Mouse (Mus musculus) CD4-positive, CD25-positive, alpha-beta regulatory T cell, adult 2 months (primary cell): ENCODE results near the gene Prom2.

ENCODE experiments used
- DNase-seq: peaks from one replicate; pipeline ENCODE4 v3.0.0-alpha.2; 2012; ENCODE audit warnings: low read depth, low spot score

The Prom2 gene

GRCm38 (mm10) chr2:127541185-127541584 is at the start of gene Prom2:
Gene Prom2, minus strand, starts transcription at chr2:127541467.
- no peak for DNase-seq

- DNase-seq, result peak; percentile 34
Observed at GRCm38 (mm10) chr2:127590840-127591239, 49.6 kb upstream of the Prom2 start.

GRCm38 (mm10) chr2:127590204-127590603 is 48.9 kb upstream of the Prom2 start:
- DNase-seq, result peak; percentile 66

- DNase-seq, result no peak
Observed at GRCm38 (mm10) chr2:127588897-127589296, 47.6 kb upstream of the Prom2 start.

- no peak for DNase-seq
Observed at GRCm38 (mm10) chr2:127587514-127587844, 46.2 kb upstream of the Prom2 start.

GRCm38 (mm10) chr2:127586694-127587513 is 45.6 kb upstream of the Prom2 start, which contains the start of the genes Zfp661 and Mrps5:
Gene Zfp661, minus strand, starts transcription at chr2:127587094.
Gene Mrps5, plus strand, starts transcription at chr2:127587222.
- peak; percentile 88 for DNase-seq

GRCm38 (mm10) chr2:127584436-127584858 is 43.2 kb upstream of the Prom2 start:
- peak; percentile 96 for DNase-seq

- no peak for DNase-seq
Observed at GRCm38 (mm10) chr2:127573322-127573721, 32.1 kb upstream of the Prom2 start.

GRCm38 (mm10) chr2:127559070-127559966 is 18.1 kb upstream of the Prom2 start:
- DNase-seq, result peak; percentile 58

- no peak for DNase-seq
Observed at GRCm38 (mm10) chr2:127551078-127551477, 9.8 kb upstream of the Prom2 start.

GRCm38 (mm10) chr2:127550446-127550845 is 9.2 kb upstream of the Prom2 start:
- DNase-seq, result no peak

- no peak for DNase-seq
Observed at GRCm38 (mm10) chr2:127549711-127550110, 8.4 kb upstream of the Prom2 start.

- no peak for DNase-seq
Observed at GRCm38 (mm10) chr2:127548342-127549074, 7.2 kb upstream of the Prom2 start.

- DNase-seq, result no peak
Observed at GRCm38 (mm10) chr2:127541697-127542096, 430 bp upstream of the Prom2 start.

GRCm38 (mm10) chr2:127539494-127539893 is 1.8 kb downstream of the Prom2 start:
- DNase-seq, result no peak

- no peak for DNase-seq
Observed at GRCm38 (mm10) chr2:127537548-127537947, 3.7 kb downstream of the Prom2 start.

- no peak for DNase-seq
Observed at GRCm38 (mm10) chr2:127535363-127535762, 5.9 kb downstream of the Prom2 start.

GRCm38 (mm10) chr2:127532379-127532778 is 8.9 kb downstream of the Prom2 start:
- DNase-seq, result peak; percentile 8

GRCm38 (mm10) chr2:127531592-127531991 is 9.7 kb downstream of the Prom2 start:
- no peak for DNase-seq

GRCm38 (mm10) chr2:127530418-127530817 is 10.8 kb downstream of the Prom2 start:
- no peak for DNase-seq

GRCm38 (mm10) chr2:127525004-127525775 is 16.1 kb downstream of the Prom2 start:
- no peak for DNase-seq
